ENCODE assay signal across 7 mouse cellular contexts in the genomic region with DNA sequence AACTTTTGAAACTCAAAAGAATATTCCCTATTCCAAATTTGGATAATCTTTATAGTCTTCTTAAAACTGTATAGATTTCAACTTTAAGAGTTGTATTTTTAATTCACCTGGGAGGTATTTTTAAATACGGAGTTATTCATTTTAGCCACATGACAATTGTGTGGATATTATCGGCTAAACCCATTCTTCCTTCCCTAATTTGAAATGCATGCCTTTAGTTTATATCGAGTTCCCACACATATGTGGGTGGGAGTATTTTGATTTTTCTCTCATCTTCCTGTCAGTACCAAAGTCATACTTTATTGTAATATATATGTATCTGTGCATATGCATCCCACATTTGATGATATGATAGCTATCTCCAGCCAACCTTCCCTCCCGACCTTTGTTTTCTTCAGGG. TPM values are rescaled to one million over a fixed set of nuclear protein-coding genes. Genes with fewer than 3 reads are reported as not detected.
A peak's percentile ranks its signal among the peaks of the same experiment; 100 is the strongest.
DNase-seq lines count a peak whose midpoint lies in the region; ATAC-seq lines count a peak whose summit lies in the region.

A gene (plus strand): TSS at position 341 of the 400 bp plus-strand sequence.

- no peaks in the 10 kb centered on the region for H3K27me3 ChIP-seq in forebrain, embryonic 11.5 days (ENCODE audit: control insufficient read depth, insufficient read depth, low read length)
- no peaks in the 10 kb centered on the region for H3K27me3 ChIP-seq in liver, embryonic 11.5 days (replicated peaks; ENCODE audit: control insufficient read depth, insufficient read depth, low read length)
- no peaks in the 10 kb centered on the region for H3K27me3 ChIP-seq in stomach, embryonic 16.5 days (ENCODE audit: control insufficient read depth, insufficient read depth, low read length)

- ATAC-seq in forebrain, embryonic 11.5 days (replicated peaks; ENCODE audit: low FRiP score), result no peak
- no peak for ATAC-seq in hematopoietic stem cell, adult 5-6 weeks (replicated peaks in 1 of 2; ENCODE audit: insufficient read depth in 1 of 2, low FRiP score in 2 of 2, low TSS enrichment in 1 of 2, low read depth in 1 of 2, poor library complexity in 2 of 2, severe bottlenecking in 2 of 2)
- no peak for ATAC-seq in liver, embryonic 11.5 days (replicated peaks; ENCODE audit: low FRiP score)
- no peak for ATAC-seq in stomach, embryonic 16.5 days (ENCODE audit: insufficient read depth, low FRiP score)

- H3K36me3 ChIP-seq in forebrain, embryonic 11.5 days (ENCODE audit: control insufficient read depth, insufficient read depth, low read length), result peaks cover 8% of the 10 kb centered on the region; the same call in 1 of the 2 replicates
- peaks cover 18% of the 10 kb centered on the region for H3K36me3 ChIP-seq in liver, embryonic 11.5 days (ENCODE audit: control insufficient read depth, insufficient read depth, low read length)
- H3K36me3 ChIP-seq in stomach, embryonic 16.5 days (ENCODE audit: control insufficient read depth, insufficient read depth, low read length), result peaks cover 3% of the 10 kb centered on the region

- H3K4me1 ChIP-seq in forebrain, embryonic 11.5 days (replicated peaks; ENCODE audit: control insufficient read depth, insufficient read depth, low read length), result peaks cover 3% of the 10 kb centered on the region; the same call in 1 of the 2 replicates
- H3K4me1 ChIP-seq in liver, embryonic 11.5 days (replicated peaks; ENCODE audit: control insufficient read depth, insufficient read depth, low read length), result peaks cover 52% of the 10 kb centered on the region
- H3K4me1 ChIP-seq in stomach, embryonic 16.5 days (ENCODE audit: control insufficient read depth, insufficient read depth, low read length), result peaks cover 30% of the 10 kb centered on the region

- H3K9me3 ChIP-seq in forebrain, embryonic 11.5 days (ENCODE audit: control insufficient read depth, low read length), result no peaks in the 10 kb centered on the region
- no peaks in the 10 kb centered on the region for H3K9me3 ChIP-seq in liver, embryonic 11.5 days (ENCODE audit: control insufficient read depth, low read length)
- H3K9me3 ChIP-seq in stomach, embryonic 16.5 days (replicated peaks; ENCODE audit: control insufficient read depth, low read length), result no peaks in the 10 kb centered on the region

- no peak within 1 kb of the TSS for H3K4me2 ChIP-seq in forebrain, embryonic 11.5 days (ENCODE audit: low read depth, low read length, severe bottlenecking)
- H3K4me2 ChIP-seq in liver, embryonic 11.5 days, result peak within 1 kb of the TSS; percentile 94
- no peak within 1 kb of the TSS for H3K4me2 ChIP-seq in stomach, embryonic 16.5 days (ENCODE audit: low read depth, low read length)

- no peak within 1 kb of the TSS for H3K4me3 ChIP-seq in forebrain, embryonic 11.5 days (ENCODE audit: low read depth, low read length)
- no peak within 1 kb of the TSS; the same call in 1 of the 2 replicates for H3K4me3 ChIP-seq in liver, embryonic 11.5 days (ENCODE audit: low read depth, low read length)
- no peak within 1 kb of the TSS for H3K4me3 ChIP-seq in stomach, embryonic 16.5 days (replicated peaks; ENCODE audit: low read length)

- no peak within 1 kb of the TSS for H3K9ac ChIP-seq in forebrain, embryonic 11.5 days (ENCODE audit: low read length)
- H3K9ac ChIP-seq in liver, embryonic 11.5 days (ENCODE audit: low read depth, low read length), result peak within 1 kb of the TSS; percentile 98; the same call in 1 of the 2 replicates
- H3K9ac ChIP-seq in stomach, embryonic 16.5 days (ENCODE audit: low read length), result no peak within 1 kb of the TSS

- H3K27ac ChIP-seq in forebrain, embryonic 11.5 days (ENCODE audit: low read depth, low read length), result no peak within 1 kb of the TSS
- peak within 1 kb of the TSS; percentile 100; the same call in 1 of the 2 replicates for H3K27ac ChIP-seq in liver, embryonic 11.5 days (ENCODE audit: low read depth, low read length)
- H3K27ac ChIP-seq in stomach, embryonic 16.5 days (ENCODE audit: low read length), result no peak within 1 kb of the TSS

- 89% methylated on average over 4 of the region's 4 CpGs for WGBS in forebrain, embryonic 11.5 days
- 79% methylated on average over 4 of the region's 4 CpGs for WGBS in liver, embryonic 11.5 days
- 91% methylated on average over 4 of the region's 4 CpGs for WGBS in stomach, embryonic 16.5 days

- DNase-seq in urinary bladder, adult 2 months (ENCODE audit: low spot score), result no peak
- DNase-seq in urinary bladder, adult 18-20 months (ENCODE audit: low spot score in 2 of 2), result no peak
- DNase-seq in forebrain, embryonic 11.5 days (ENCODE audit: low spot score), result no peak
- no peak for DNase-seq in liver, embryonic 11.5 days (ENCODE audit: low spot score)
- DNase-seq in retina, postnatal 1 day, result no peak

RNA-seq across cellular contexts. Expression of the gene that starts here (rescaled TPM):
- 2,402 and 3,491 TPM in 2 replicates for polyA plus RNA-seq in urinary bladder, adult 2 months (2012; rRNA removed)
- 1,254 and 1,333 TPM in 2 replicates for polyA plus RNA-seq in forebrain, embryonic 11.5 days (2014; fragmentation: Nextera tagmentation; extraction: Ambion mirVana)
- 535 and 658 TPM in 2 replicates for total RNA-seq in hematopoietic stem cell, adult 5-6 weeks (2017)
- polyA plus RNA-seq in liver, embryonic 11.5 days (2014; fragmentation: Nextera tagmentation; extraction: Ambion mirVana), result 3,796 and 3,887 TPM in 2 replicates
- polyA plus RNA-seq in stomach, embryonic 16.5 days (2015; fragmentation: Nextera tagmentation; extraction: Ambion mirVana), result 1,902 and 2,108 TPM in 2 replicates
